In the genomic region with DNA sequence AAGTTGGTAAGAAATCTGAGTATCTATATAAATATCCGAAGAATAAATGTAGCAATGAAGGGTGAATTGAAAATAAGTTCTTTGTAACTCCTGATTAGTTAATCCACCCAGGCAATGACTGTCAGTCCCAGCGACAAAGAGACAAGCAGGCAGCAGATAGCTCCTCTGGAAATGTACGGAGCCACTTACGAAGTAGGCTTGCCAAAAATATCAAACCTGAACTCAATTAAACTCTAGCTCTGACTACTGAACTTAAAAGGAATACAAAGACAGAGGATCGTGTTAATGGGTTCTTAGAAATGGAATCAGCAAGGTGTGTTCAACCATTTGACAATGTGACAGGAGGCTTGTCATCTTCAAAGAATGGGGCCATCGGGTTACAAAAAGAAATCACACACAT, we compare ENCODE assay signal across 26 mouse cellular contexts. TPM values are rescaled to one million over a fixed set of nuclear protein-coding genes. Genes with fewer than 3 reads are reported as not detected.
"Had no signal": no experiment of that assay in that cellular context is flagged by ENCODE, and none has a peak within 500 bp of the region (broad histone marks: within the 10 kb centered on the region; RNA-seq: fewer than 3 reads in every experiment).

No protein-coding gene starts in this region.

- H3K27me3 ChIP-seq: embryonic facial prominence, embryonic 12.5 days; embryonic facial prominence, embryonic 13.5 days; embryonic facial prominence, embryonic 15.5 days; forebrain, embryonic 12.5 days; forebrain, embryonic 13.5 days; forebrain, embryonic 15.5 days had no signal

- H3K9ac ChIP-seq: embryonic facial prominence, embryonic 12.5 days; embryonic facial prominence, embryonic 13.5 days; embryonic facial prominence, embryonic 15.5 days; forebrain, embryonic 12.5 days; forebrain, embryonic 13.5 days; forebrain, embryonic 15.5 days had no signal

- ATAC-seq: forebrain, embryonic 13.5 days; forebrain, embryonic 15.5 days; forebrain, embryonic 16.5 days had no signal

- H3K36me3 ChIP-seq: embryonic facial prominence, embryonic 10.5 days; embryonic facial prominence, embryonic 12.5 days; embryonic facial prominence, embryonic 13.5 days; embryonic facial prominence, embryonic 15.5 days; forebrain, embryonic 10.5 days; forebrain, embryonic 12.5 days; forebrain, embryonic 15.5 days; heart, embryonic 10.5 days had no signal

- H3K4me3 ChIP-seq: embryonic facial prominence, embryonic 10.5 days; embryonic facial prominence, embryonic 12.5 days; embryonic facial prominence, embryonic 13.5 days; embryonic facial prominence, embryonic 15.5 days; erythroblast, embryonic 14.5 days; forebrain, embryonic 10.5 days; forebrain, embryonic 12.5 days; forebrain, embryonic 13.5 days; forebrain, embryonic 15.5 days; gastrocnemius, adult 2 months; heart, adult 2 months; heart, embryonic 10.5 days had no signal

- H3K9me3 ChIP-seq: embryonic facial prominence, embryonic 10.5 days; embryonic facial prominence, embryonic 12.5 days; embryonic facial prominence, embryonic 13.5 days; embryonic facial prominence, embryonic 15.5 days; forebrain, embryonic 10.5 days; forebrain, embryonic 12.5 days; forebrain, embryonic 13.5 days; forebrain, embryonic 15.5 days; heart, embryonic 10.5 days had no signal

- H3K4me1 ChIP-seq: embryonic facial prominence, embryonic 10.5 days; embryonic facial prominence, embryonic 12.5 days; forebrain, embryonic 10.5 days had no signal

- DNase-seq: cerebellum, adult 8-10 months; cerebellum, adult 9-10 months; cerebellum, adult 9-11 months; cerebellum, postnatal 10 days; cerebellum, postnatal 14 days; cerebellum, postnatal 25 days; cerebellum, postnatal 36 days; embryo, embryonic 11 days; gastrocnemius, adult 2 months; gastrocnemius, postnatal 10 days; gastrocnemius, postnatal 14 days; gastrocnemius, postnatal 25 days; gastrocnemius, postnatal 36 days; heart, adult 18-20 months; heart, adult 2 months had no signal

- H3K4me2 ChIP-seq: embryonic facial prominence, embryonic 12.5 days; embryonic facial prominence, embryonic 13.5 days; embryonic facial prominence, embryonic 15.5 days; forebrain, embryonic 12.5 days; forebrain, embryonic 13.5 days; forebrain, embryonic 15.5 days had no signal

- H3K27ac ChIP-seq: embryonic facial prominence, embryonic 10.5 days; embryonic facial prominence, embryonic 12.5 days; embryonic facial prominence, embryonic 13.5 days; embryonic facial prominence, embryonic 15.5 days; forebrain, embryonic 10.5 days; forebrain, embryonic 12.5 days; forebrain, embryonic 13.5 days; forebrain, embryonic 15.5 days; gastrocnemius, adult 2 months; heart, adult 2 months; heart, embryonic 10.5 days had no signal

RNA-seq across cellular contexts. Expression of a gene that starts 53.8 kb away (rescaled TPM):
- polyA plus RNA-seq: erythroblast, embryonic 14.5 days; forebrain, embryonic 12.5 days had no signal
